Mouse (Mus musculus) kidney, postnatal 14 days (tissue): Measurements from ENCODE around the gene Slc13a4.
A peak's percentile ranks its signal among the peaks of the same experiment; 100 is the strongest.

Experiments
- DNase-seq: peaks from one replicate; pipeline ENCODE4 v3.0.0; 2022; ENCODE audit warnings: mixed read lengths

Slc13a4 gene

GRCm38 (mm10) chr6:35298323-35298722 is 9.6 kb downstream of the Slc13a4 start:
- no peak for DNase-seq

DNA sequence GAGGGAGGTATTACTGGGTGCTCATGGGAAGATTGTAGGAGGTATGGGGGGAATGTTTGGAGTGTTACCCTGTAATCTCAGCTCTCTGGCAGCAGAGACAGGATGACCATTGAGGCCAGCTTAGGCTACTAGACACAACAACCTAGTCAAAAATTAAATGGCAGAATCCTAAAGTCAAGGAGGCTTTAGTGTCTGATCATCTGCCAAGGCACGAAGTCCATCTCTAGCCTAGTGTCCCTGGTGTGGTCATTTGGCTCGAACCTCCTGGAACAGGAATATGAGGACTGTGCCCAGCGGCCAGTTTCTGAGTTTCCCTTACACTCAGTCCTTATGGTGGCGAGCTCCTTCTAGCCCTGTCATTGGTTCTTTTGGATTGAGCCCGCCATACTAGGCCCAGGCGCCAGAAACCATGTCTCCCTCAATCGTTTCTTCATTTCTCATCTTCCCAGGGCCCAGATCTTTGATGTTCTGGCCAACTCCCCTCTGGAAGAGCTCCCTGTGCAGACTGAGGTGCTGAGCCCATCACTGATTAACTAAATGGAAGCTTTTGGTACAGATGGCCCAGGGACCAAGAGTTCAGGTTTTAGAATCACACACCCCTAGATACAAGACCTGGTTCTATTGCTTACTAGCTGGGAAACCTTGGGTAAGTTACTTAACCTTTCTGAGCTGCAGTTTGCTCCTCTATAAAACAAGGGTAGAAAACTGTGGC is 10.3 kb downstream of the Slc13a4 start:
- peak; percentile 44 for DNase-seq

DNA sequence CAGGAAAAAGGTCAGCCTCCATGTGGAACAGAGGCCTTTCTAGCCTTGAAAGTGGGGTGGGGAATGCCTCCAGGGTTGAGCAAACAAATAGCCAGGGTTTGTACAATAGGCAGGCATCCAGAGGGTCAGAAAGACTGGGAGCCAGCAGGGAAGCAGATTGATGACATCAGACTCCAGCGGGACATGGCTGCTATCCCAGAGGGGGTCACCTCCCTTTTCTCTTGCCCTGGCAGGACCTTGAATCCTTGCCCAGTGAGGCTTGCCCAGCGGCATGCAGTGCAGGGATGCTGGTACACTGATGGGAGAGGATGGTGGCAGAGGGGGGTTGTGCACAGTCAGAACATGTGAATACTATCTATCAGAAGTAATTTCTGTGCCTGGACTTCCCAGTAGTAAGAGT is 10.9 kb downstream of the Slc13a4 start:
- peak; percentile 60 for DNase-seq

GRCm38 (mm10) chr6:35294964-35295363 is 13.0 kb downstream of the Slc13a4 start:
- DNase-seq, result no peak

DNA sequence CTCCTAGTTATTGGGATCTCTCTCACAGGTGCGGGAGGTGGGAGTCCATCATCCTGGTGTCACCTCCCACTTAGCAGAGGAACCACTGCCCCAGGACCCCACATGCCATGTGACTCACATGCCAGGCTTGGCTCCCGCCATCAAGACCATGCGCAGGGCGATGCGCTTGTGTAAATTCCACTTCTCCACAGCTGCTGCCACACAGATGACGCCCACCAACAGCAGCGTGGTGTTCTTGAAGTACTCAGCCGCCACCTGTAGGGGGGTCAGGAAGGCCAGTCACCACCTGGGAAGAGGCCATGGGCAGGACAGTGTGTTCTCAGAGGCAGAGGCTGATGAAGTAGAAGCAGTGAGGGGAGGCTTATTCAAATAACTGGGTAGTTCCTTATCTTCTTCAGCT is 18.3 kb downstream of the Slc13a4 start:
- DNase-seq, result no peak

- no peak for DNase-seq
Measured at GRCm38 (mm10) chr6:35288920-35289319, 19.0 kb downstream of the Slc13a4 start.

- DNase-seq, result peak; percentile 72
Measured at GRCm38 (mm10) chr6:35288114-35288761, 19.7 kb downstream of the Slc13a4 start.

GRCm38 (mm10) chr6:35279306-35279705 is 28.6 kb downstream of the Slc13a4 start:
- peak; percentile 42 for DNase-seq

- DNase-seq, result no peak
Measured at GRCm38 (mm10) chr6:35277903-35278587, 29.9 kb downstream of the Slc13a4 start.

- DNase-seq, result peak; percentile 74
Measured at GRCm38 (mm10) chr6:35273391-35274082, 34.4 kb downstream of the Slc13a4 start.

- peak; percentile 51 for DNase-seq
Measured at GRCm38 (mm10) chr6:35271868-35272765, 35.8 kb downstream of the Slc13a4 start.

GRCm38 (mm10) chr6:35271094-35271855 is 36.7 kb downstream of the Slc13a4 start:
- DNase-seq, result no peak

DNA sequence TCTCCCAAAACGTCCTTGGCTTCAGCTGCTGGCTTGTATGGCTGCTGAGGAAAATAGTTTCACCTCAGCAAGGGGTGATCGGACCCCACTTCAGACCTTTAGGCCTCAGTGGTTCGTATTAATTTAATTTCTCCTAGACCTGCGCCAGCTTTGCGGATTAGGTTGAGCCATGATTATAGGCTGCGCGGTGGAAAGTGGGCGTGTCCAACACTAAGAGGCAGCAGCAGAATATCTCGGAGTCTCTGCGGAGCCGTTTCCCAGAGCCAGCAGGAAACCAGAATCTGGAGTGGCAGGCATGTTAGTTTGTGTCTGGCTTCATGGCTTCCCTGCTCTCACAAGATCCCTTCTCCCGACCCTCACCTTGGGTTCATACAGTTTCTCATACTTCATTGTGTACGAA is 38.3 kb downstream of the Slc13a4 start:
- no peak for DNase-seq

DNA sequence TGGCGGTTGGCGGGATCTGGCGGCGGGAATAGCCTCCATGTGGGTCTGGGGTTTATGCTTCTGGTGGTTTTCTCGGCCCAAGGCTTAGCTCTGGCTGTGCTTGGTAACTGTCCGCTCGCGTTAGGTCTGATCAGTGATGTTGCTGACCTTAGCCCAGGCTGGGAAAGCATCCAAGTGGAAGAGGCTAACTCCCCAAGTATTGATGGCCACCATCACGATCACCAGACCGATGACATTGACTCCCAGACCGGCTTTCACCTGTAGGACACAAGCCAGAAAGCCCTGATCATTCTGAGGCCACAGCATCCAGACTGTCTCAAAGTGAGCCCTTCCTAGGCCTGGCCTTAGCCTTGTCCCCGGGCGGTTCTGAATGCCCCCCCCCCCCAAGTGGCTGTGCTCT is 39.2 kb downstream of the Slc13a4 start:
- no peak for DNase-seq

DNA sequence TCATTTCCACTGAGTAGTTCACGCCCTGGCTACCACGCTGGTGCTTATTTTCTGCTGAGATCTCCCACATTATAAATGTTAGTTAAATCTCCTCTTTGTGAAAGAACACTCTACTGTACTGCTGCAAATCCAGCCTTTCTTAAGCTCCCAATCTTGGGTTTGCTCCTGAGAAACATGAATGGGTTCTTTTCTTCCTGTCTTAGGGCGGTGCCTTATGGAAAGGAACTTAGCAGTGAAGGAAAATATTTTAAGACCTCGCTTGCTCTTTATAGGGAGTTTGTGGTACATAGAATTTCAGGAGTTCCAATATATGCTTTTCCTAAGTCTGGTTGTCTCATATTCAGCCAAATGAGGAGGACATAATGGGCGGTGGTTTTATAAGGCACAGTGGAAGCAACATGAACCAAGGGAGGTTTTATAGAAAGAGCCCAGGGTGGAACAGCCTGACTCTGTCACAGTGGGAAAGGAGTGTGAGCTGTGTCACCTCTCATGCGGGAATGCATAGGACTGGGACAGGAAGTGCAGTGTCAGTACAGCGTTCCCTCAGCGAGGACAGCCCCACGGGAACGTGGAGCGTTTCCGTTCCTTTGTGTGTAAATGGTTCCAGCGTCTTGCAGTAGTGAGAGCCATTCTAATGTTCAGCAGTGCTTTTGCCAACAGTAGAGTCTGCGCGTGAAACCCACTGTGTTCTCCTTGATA is 42.2 kb downstream of the Slc13a4 start:
- DNase-seq, result no peak

DNA sequence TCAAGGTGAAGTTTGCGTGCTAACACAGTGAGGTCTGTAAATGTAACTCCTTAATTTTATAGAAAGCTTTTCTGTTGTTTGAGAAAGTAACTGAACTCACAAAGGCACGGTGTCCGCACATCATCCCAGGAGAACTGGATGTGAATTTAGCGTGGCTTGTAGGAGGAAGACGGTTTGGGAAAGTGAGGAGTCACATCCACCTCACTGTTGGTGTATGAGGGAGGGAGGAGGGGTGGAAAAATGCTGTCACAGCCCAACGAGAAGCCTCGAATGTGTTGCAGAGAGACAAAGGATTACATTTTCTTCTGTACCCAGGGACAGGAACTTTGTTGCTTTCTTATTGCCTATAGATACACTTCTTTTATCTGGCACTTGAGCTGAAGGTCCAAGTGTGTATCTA is 47.4 kb downstream of the Slc13a4 start:
- no peak for DNase-seq

DNA sequence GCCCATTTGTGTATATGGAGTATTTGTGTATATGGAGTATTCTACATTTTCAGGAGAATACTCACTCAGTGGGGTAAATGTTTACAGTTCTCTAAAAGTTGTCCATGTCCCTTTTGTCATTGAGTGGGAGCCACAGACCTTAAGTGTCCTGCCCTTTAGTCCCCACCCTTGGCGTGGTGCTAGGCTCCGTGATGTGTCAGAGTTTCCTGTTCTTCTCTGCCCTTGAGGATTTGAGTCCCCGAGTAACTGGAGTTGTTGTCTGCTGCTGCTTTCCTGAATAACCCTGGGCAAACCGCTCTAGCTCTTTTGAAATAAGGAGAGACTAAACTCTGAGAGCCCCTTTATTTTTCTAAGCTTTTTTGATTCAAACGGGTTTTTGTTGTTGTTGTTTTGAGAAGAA is 48.4 kb downstream of the Slc13a4 start:
- no peak for DNase-seq

- DNase-seq, result no peak
Measured at GRCm38 (mm10) chr6:35258922-35259321, 49.0 kb downstream of the Slc13a4 start.

- no peak for DNase-seq
Measured at GRCm38 (mm10) chr6:35257626-35258190, 50.2 kb downstream of the Slc13a4 start.

GRCm38 (mm10) chr6:35256691-35257090 is 51.2 kb downstream of the Slc13a4 start:
- peak; percentile 63 for DNase-seq

GRCm38 (mm10) chr6:35255017-35255416 is 52.9 kb downstream of the Slc13a4 start:
- no peak for DNase-seq
